Mouse (Mus musculus) frontal cortex, postnatal 36 days (tissue): ENCODE measurements around the gene Mrpl54.
A peak's percentile ranks its signal among the peaks of the same experiment; 100 is the strongest.

ENCODE experiments used
- DNase-seq, 2 experiments: peaks; one replicate each; pipeline ENCODE4 v3.0.0; 2022; ENCODE audit warnings: low spot score in 2 of 2

The Mrpl54 gene

GRCm38 (mm10) chr10:81261025-81261424 is 5.7 kb downstream of the Mrpl54 start:
- DNase-seq = no peak

- DNase-seq = no peak
These were observed 7.4 kb downstream of the Mrpl54 start for GRCm38 (mm10) chr10:81259225-81259884.

- peak; percentile 69 to 73 for DNase-seq
These were observed 9.3 kb downstream of the Mrpl54 start for GRCm38 (mm10) chr10:81257158-81258039.

GRCm38 (mm10) chr10:81254886-81255285 is 11.8 kb downstream of the Mrpl54 start:
- DNase-seq = no peak

GRCm38 (mm10) chr10:81252424-81253419 is 14.0 kb downstream of the Mrpl54 start, which contains the start of gene Matk:
Gene Matk (plus strand): TSS chr10:81252935.
- peak; percentile 92 to 94 for DNase-seq

GRCm38 (mm10) chr10:81249442-81249841 is 17.3 kb downstream of the Mrpl54 start:
- DNase-seq = no peak

- no peak for DNase-seq
These were observed 18.9 kb downstream of the Mrpl54 start for GRCm38 (mm10) chr10:81247804-81248203.

- no peak for DNase-seq
These were observed 21.6 kb downstream of the Mrpl54 start for GRCm38 (mm10) chr10:81245166-81245565.

GRCm38 (mm10) chr10:81244595-81244994 is 22.1 kb downstream of the Mrpl54 start:
- peak; percentile 79 to 80 for DNase-seq

GRCm38 (mm10) chr10:81244146-81244545 is 22.6 kb downstream of the Mrpl54 start:
- DNase-seq = no peak

GRCm38 (mm10) chr10:81242021-81242420 is 24.7 kb downstream of the Mrpl54 start:
- DNase-seq = no peak

- DNase-seq = peak; percentile 60 to 79
These were observed 25.9 kb downstream of the Mrpl54 start for GRCm38 (mm10) chr10:81240876-81241275.

GRCm38 (mm10) chr10:81238618-81239017 is 28.1 kb downstream of the Mrpl54 start:
- no peak for DNase-seq

- DNase-seq = no peak
These were observed 30.1 kb downstream of the Mrpl54 start for GRCm38 (mm10) chr10:81236471-81237268.

GRCm38 (mm10) chr10:81234206-81234605 is 32.5 kb downstream of the Mrpl54 start:
- no peak for DNase-seq

- no peak for DNase-seq
These were observed 33.5 kb downstream of the Mrpl54 start for GRCm38 (mm10) chr10:81233226-81233585.

GRCm38 (mm10) chr10:81232580-81233225 is 34.0 kb downstream of the Mrpl54 start, which contains the start of gene Zfr2:
Gene Zfr2 (plus strand): TSS chr10:81233155.
- peak; percentile 94 for DNase-seq

- DNase-seq = no peak
These were observed 35.3 kb downstream of the Mrpl54 start for GRCm38 (mm10) chr10:81231436-81231835.

- DNase-seq = peak; percentile 84 to 90
These were observed 36.0 kb downstream of the Mrpl54 start, which contains the start of gene Atcay for GRCm38 (mm10) chr10:81230438-81231332. Gene Atcay (minus strand): TSS chr10:81230833.
